ENCODE assay signal across 17 mouse cellular contexts in the genomic region with DNA sequence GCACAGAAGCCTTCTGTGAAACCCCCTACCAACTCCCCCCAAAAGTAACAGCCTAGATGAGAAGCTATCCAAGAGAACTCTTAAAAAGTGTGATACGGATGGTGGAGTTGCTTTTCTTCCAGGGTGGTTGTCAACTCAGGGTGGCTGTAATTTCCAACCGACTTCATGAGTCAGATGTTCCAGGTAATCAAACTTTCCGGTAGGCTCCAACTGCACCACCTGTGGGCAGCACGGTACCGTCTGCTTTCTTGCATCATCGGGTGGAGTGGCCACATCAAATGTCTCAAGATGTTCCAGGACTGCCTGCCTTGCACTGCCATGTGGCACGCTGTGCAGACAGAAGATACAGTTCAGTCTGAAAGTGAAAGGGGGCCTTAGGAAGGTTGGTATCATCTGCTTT.
DNase-seq lines count a peak whose midpoint lies in the region; TF ChIP-seq lines count a peak whose summit lies in the region.
"Had no signal": no experiment of that assay in that cellular context is flagged by ENCODE, and none has a peak within 500 bp of the region (broad histone marks: within the 10 kb centered on the region; RNA-seq: fewer than 3 reads in every experiment).

No protein-coding gene starts in this region.

- H3K27ac ChIP-seq in CH12.LX (ENCODE audit: insufficient read depth, low read depth), result no peak overlapping the region

- TF ChIP-seq CTCF in CH12.LX (conservative IDR thresholded peaks at IDR 0.05 in 1 of 2, IDR thresholded peaks at IDR 0.05 in 1 of 2; ENCODE audit: low read depth in 2 of 2, low read length in 2 of 2), result no peak; a peak in 1 of 4 replicates

- TF ChIP-seq EP300 in CH12.LX (IDR thresholded peaks at IDR 0.05; ENCODE audit: low read length), result peak; percentile 61

- no peaks in the 10 kb centered on the region for H3K9me3 ChIP-seq in CH12.LX (replicated peaks; ENCODE audit: low read length)

- no peak for TF ChIP-seq POLR2A in CH12.LX (IDR thresholded peaks at IDR 0.05; ENCODE audit: low read depth, low read length)

- no peaks in the 10 kb centered on the region for H3K27me3 ChIP-seq in CH12.LX (replicated peaks)
- H3K27me3 ChIP-seq: Patski had no signal

- H3K9ac ChIP-seq in CH12.LX (ENCODE audit: insufficient read depth, low read depth), result no peak overlapping the region

- H3K79me2 ChIP-seq in CH12.LX (replicated peaks; ENCODE audit: control insufficient read depth, extremely low read depth, insufficient read depth, poor library complexity, severe bottlenecking), result no peaks in the 10 kb centered on the region

- DNase-seq in heart, adult 11 months, result peak; percentile 16
- no peak for DNase-seq in heart, adult 18-20 months
- peak; percentile 40 for DNase-seq in CH12.LX (ENCODE audit: extremely low read depth)
- no peak for DNase-seq in cerebellum, postnatal 4 days (ENCODE audit: low spot score in 2 of 2)
- DNase-seq: adrenal gland, adult 2 months; adrenal gland, adult 8-10 months; adrenal gland, postnatal 10 days; adrenal gland, postnatal 14 days; adrenal gland, postnatal 25 days; adrenal gland, postnatal 36 days; B cell, adult 2 months; cerebellum, adult 11 months; cerebellum, adult 11-12 months; cerebellum, adult 18-20 months; cerebellum, adult 2 months had no signal

- H3K4me3 ChIP-seq in CH12.LX (replicated peaks in 1 of 3; ENCODE audit: low read depth in 2 of 3, low read length in 2 of 3, poor library complexity in 1 of 3), result no peak overlapping the region

- in situ Hi-C loops in CH12.LX (cut with MboI; ENCODE audit: low pct_ligation_motif_present, low pct_unique_long_range_greater_than_20kb, low sequenced_read_pairs), result no loop called here

- no peak; the same call in 1 of the 2 replicates for TF ChIP-seq RAD21 in CH12.LX (IDR thresholded peaks at IDR 0.05; ENCODE audit: low read depth, low read length)

- peak overlapping the region; percentile 22; the same call in 1 of the 2 replicates for H3K4me2 ChIP-seq in CH12.LX (ENCODE audit: insufficient read depth, low read depth, poor library complexity, severe bottlenecking)

- dilution Hi-C loops in CH12.LX (cut with MboI; ENCODE audit: extremely low pct_ligation_motif_present, extremely low pct_unique_long_range_greater_than_20kb, low sequenced_read_pairs), result no loop called here

- H3K36me3 ChIP-seq in CH12.LX (replicated peaks in 1 of 2; ENCODE audit: control insufficient read depth in 1 of 2, insufficient read depth in 1 of 2, low read length in 1 of 2), result no peaks in the 10 kb centered on the region
- H3K36me3 ChIP-seq: G1E had no signal

- H3K4me1 ChIP-seq in CH12.LX (ENCODE audit: control insufficient read depth in 1 of 2, insufficient read depth in 2 of 2), result peaks cover 5 to 8% of the 10 kb centered on the region in 2 experiments; a peak in 3 of 4 replicates

TF ChIP-seq in CH12.LX, 34 proteins besides CTCF, POLR2A, EP300 and RAD21:
- TF ChIP-seq BHLHE40 (IDR thresholded peaks at IDR 0.05; ENCODE audit: low read depth, low read length) (peak; percentile 57), MAX (IDR thresholded peaks at IDR 0.05; ENCODE audit: low read length) (0 out of 2 replicates have a peak, but pooled peaks have one; percentile 41), ETS1 (conservative IDR thresholded peaks at IDR 0.05; ENCODE audit: low read depth, low read length) (peak; percentile 74), MYC (IDR thresholded peaks at IDR 0.05; ENCODE audit: low read depth, low read length) (peak; percentile 29; the same call in 1 of the 2 replicates), ZC3H11A (IDR thresholded peaks at IDR 0.05; ENCODE audit: low read depth, low read length) (no peak), JUN (IDR thresholded peaks at IDR 0.05; ENCODE audit: insufficient read depth, low read depth, low read length) (peak; percentile 38; the same call in 1 of the 2 replicates), SMC3 (IDR thresholded peaks at IDR 0.05; ENCODE audit: low read depth, low read length) (no peak)

Comparison
In these comparisons a context has a peak if more than half of its experiments do, and no peak if none do; other contexts are left out.
1. DNase-seq: peak in heart, adult 11 months (single experiment) and CH12.LX (single experiment); none in heart, adult 18-20 months (0 of 2) and cerebellum, postnatal 4 days (0 of 2).